20 mouse cellular contexts compared by ENCODE assay signal in genomic region chr6:55062200-55062599, GRCm38 (mm10). TPM values are rescaled to one million over a fixed set of nuclear protein-coding genes. Genes with fewer than 3 reads are reported as not detected.
DNase-seq lines count a peak whose midpoint lies in the region; ATAC-seq and TF ChIP-seq lines count a peak whose summit lies in the region.
"Had no signal": no experiment of that assay in that cellular context is flagged by ENCODE, and none has a peak within 500 bp of the region (broad histone marks: within the 10 kb centered on the region; RNA-seq: fewer than 3 reads in every experiment).

No protein-coding gene starts in this region.

- H3K27ac ChIP-seq in forebrain, embryonic 15.5 days (replicated peaks), result peak overlapping the region; percentile 48; the same call in 1 of the 2 replicates
- H3K27ac ChIP-seq in forebrain, embryonic 10.5 days, result no peak overlapping the region
- H3K27ac ChIP-seq in layer of hippocampus, adult 2 months, result peak overlapping the region; percentile 78
- H3K27ac ChIP-seq: embryonic facial prominence, embryonic 13.5 days; heart, embryonic 10.5 days; hindbrain, embryonic 12.5 days had no signal

- H3K9me3 ChIP-seq in forebrain, embryonic 15.5 days, result no peaks in the 10 kb centered on the region
- no peaks in the 10 kb centered on the region for H3K9me3 ChIP-seq in forebrain, embryonic 10.5 days
- H3K9me3 ChIP-seq: embryonic facial prominence, embryonic 13.5 days; heart, embryonic 10.5 days; hindbrain, embryonic 12.5 days had no signal

- TF ChIP-seq CTCF in layer of hippocampus, adult 2 months (conservative IDR thresholded peaks at IDR 0.05), result no peak

- WGBS in forebrain, embryonic 15.5 days, result 33% methylated on average over 5 of the region's 5 CpGs
- WGBS in forebrain, embryonic 10.5 days, result 95% methylated on average over 5 of the region's 5 CpGs

- H3K4me1 ChIP-seq in forebrain, embryonic 15.5 days, result peaks cover 9% of the 10 kb centered on the region
- H3K4me1 ChIP-seq in forebrain, embryonic 10.5 days, result no peaks in the 10 kb centered on the region
- H3K4me1 ChIP-seq: embryonic facial prominence, embryonic 13.5 days; hindbrain, embryonic 12.5 days had no signal

- H3K9ac ChIP-seq in forebrain, embryonic 15.5 days (replicated peaks), result no peak overlapping the region
- H3K9ac ChIP-seq: embryonic facial prominence, embryonic 13.5 days; hindbrain, embryonic 12.5 days had no signal

- no peak for ATAC-seq in forebrain, embryonic 15.5 days (replicated peaks)
- ATAC-seq: hindbrain, embryonic 16.5 days; inflammation-experienced regulatory T-cells, adult 6 months had no signal

- H3K27me3 ChIP-seq in forebrain, embryonic 15.5 days, result no peaks in the 10 kb centered on the region
- H3K27me3 ChIP-seq in forebrain, embryonic 10.5 days (ENCODE audit: poor library complexity, severe bottlenecking), result no peaks in the 10 kb centered on the region
- H3K27me3 ChIP-seq: embryonic facial prominence, embryonic 13.5 days; hindbrain, embryonic 12.5 days had no signal

- no peak overlapping the region for H3K4me2 ChIP-seq in forebrain, embryonic 15.5 days (replicated peaks)
- H3K4me2 ChIP-seq: embryonic facial prominence, embryonic 13.5 days; hindbrain, embryonic 12.5 days had no signal

- H3K4me3 ChIP-seq in forebrain, embryonic 15.5 days, result no peak overlapping the region
- no peak overlapping the region for H3K4me3 ChIP-seq in forebrain, embryonic 10.5 days
- H3K4me3 ChIP-seq in layer of hippocampus, adult 2 months, result no peak overlapping the region
- H3K4me3 ChIP-seq: embryonic facial prominence, embryonic 13.5 days; heart, embryonic 10.5 days; hindbrain, embryonic 12.5 days had no signal

- no peak for DNase-seq in forebrain, embryonic 10.5 days (ENCODE audit: extremely low spot score, low spot score)
- peak in 1 of 2 experiments; percentile 37 for DNase-seq in layer of hippocampus, adult 2 months (ENCODE audit: low spot score in 2 of 2)
- DNase-seq in layer of hippocampus, postnatal 25 days (ENCODE audit: extremely low spot score in 1 of 2, low spot score in 1 of 2), result no peak
- DNase-seq in brain, adult 2 months (ENCODE audit: low read depth, low spot score), result peak; percentile 55
- DNase-seq in layer of hippocampus, adult 9-11 months, result peak; percentile 43
- DNase-seq: adrenal gland, adult 2 months; adrenal gland, postnatal 25 days; cerebellum, adult 11 months; cerebellum, adult 8-10 months; cerebellum, postnatal 25 days; gastrocnemius, postnatal 10 days; heart, adult 18-20 months; heart, postnatal 10 days; heart, postnatal 4 days had no signal

- H3K36me3 ChIP-seq in forebrain, embryonic 15.5 days, result peaks cover 77% of the 10 kb centered on the region
- peaks cover 98% of the 10 kb centered on the region for H3K36me3 ChIP-seq in forebrain, embryonic 10.5 days (replicated peaks)

RNA-seq across cellular contexts. Expression of gene Gars, which starts 24.4 kb away (rescaled TPM):
- polyA plus RNA-seq in forebrain, embryonic 15.5 days (2015; fragmentation: Nextera tagmentation; extraction: Ambion mirVana), result 218 and 219 TPM in 2 replicates
- 231 and 234 TPM in 2 replicates for polyA plus RNA-seq in forebrain, embryonic 10.5 days (2016; fragmentation: Nextera tagmentation; extraction: Ambion mirVana)
- total RNA-seq in layer of hippocampus, adult 2 months (2021), result 100 to 1,000 TPM; 131 to 134 TPM
- total RNA-seq in layer of hippocampus, postnatal 25 days (2021), result 100 to 1,000 TPM; 133 to 137 TPM

Comparison
In these comparisons a context has a peak if more than half of its experiments do, and no peak if none do; other contexts are left out.
1. DNase-seq: peak in brain, adult 2 months (single experiment) and layer of hippocampus, adult 9-11 months (single experiment); none in forebrain, embryonic 10.5 days (single experiment) and layer of hippocampus, postnatal 25 days (0 of 2).